Mouse (Mus musculus): ENCODE measurements around the gene Dnajc7. TPM values are rescaled to one million over a fixed set of nuclear protein-coding genes. Genes with fewer than 3 reads are reported as not detected.
"Not testable (repeated sequence)": the region's sequence is repeated elsewhere in the genome, so short reads cannot be mapped to it uniquely, and the experiment has no call there.

Gene Dnajc7
- polyA plus RNA-seq, 1 experiment from 2014 or later: 188 TPM

DNA sequence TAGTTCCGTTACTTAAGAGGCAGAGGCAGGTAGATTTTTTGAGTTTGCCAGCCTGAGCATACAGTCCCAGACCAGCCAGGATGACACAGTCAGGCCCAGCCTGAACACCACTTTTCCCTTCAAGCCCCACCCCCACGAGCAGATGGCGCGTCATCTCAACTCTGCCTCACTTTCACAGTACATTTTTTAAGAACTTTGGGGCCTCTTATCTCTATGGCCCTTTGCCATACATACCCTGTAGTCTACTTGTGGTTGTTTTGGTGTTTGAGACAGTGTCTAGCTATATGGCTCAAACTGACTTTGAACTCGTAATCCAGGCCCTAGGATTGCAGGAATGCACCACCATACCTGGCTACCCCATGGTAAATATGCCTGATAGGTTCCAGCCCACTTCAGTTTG lies 8.1 kb upstream of the Dnajc7 start:
- no peak overlapping the region for H3K4me2 ChIP-seq (replicated peaks)
- H3K9ac ChIP-seq: no peak overlapping the region
- no peak for ATAC-seq
- H3K36me3 ChIP-seq: peaks cover 10% of the 10 kb centered on the region; the same call in 1 of the 2 replicates
- WGBS: 91% methylated on average over 5 of the region's 5 CpGs
- no peaks in the 10 kb centered on the region; the same call in 1 of the 2 replicates for H3K27me3 ChIP-seq (replicated peaks)
- H3K4me3 ChIP-seq (replicated peaks): no peak overlapping the region
- no peaks in the 10 kb centered on the region for H3K9me3 ChIP-seq
- H3K4me1 ChIP-seq (replicated peaks): peaks cover 27% of the 10 kb centered on the region
- H3K27ac ChIP-seq: no peak overlapping the region

DNA sequence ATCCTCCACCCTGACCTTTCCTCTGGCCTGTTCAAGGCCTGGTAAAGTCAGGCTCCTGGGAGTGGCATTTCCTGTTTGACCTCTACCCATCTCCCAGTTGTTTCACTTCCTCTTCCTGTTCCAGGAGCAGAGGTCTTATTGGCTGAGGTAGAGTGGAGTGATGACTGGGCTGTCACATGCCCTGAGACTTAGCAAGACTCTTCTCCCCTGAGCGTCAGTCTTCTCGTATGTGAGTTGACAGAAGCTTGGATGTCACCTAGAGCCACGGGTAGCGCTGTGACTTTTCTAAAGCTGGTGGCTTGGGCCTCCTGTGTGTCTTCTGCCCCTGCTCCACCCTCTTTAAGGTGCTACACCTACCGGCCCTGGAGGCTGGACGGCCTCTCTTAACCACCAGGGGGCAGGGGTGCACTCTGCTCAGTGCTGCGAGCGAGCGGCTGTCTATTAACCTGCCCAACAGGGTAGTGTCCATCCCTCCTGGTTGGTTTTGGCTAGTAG lies 6.8 kb upstream of the Dnajc7 start:
- Histone ChIP-seq H3K27ac (0 out of 2 replicates have a peak overlapping the region, but pooled peaks have one; percentile 44), H3K9ac (no peak overlapping the region), H3K9me3 (no peaks in the 10 kb centered on the region)

DNA sequence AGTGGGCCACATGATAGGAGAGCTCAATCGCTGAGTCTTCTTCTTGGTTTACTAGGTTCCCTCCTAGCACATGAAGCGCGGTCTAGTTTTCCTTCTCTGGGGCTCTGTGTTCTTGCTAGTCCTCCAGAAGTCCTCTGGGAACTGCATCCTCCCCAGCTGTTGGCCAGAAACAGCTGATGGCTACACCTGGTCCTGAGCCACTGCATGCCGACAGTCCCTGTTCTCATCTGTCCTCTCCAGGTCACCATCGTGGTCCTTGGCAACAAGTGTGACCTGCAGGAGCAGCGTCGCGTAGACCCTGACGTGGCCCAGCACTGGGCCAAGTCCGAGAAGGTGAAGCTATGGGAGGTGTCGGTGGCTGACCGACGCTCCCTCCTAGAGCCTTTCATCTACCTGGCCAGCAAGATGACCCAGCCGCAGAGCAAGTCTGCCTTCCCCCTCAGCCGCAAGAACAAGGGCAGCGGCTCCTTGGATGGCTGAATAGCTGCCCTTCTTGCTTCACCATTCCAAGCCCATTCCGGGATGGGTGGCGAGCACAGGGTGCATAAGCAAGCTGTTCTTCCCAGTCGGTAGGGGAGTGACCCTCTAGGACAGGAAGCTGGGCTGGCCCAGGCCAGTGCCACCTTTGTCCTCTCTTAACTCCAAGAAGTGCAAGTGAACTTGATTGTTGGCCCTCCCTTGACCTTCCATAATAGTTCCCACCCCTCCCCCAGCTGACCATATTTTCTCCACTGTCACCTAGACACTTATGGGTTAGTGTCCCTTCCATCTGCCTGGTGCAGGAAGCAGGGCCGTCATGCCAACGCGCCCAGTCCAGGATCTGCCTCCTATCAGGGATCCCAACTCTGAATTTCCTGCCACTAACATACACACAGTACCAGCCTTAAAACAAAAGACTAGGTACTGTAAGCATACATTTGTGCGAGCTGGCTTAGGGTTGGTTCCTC lies 6.1 kb upstream of the Dnajc7 start:
- Histone ChIP-seq H3K4me3 (replicated peaks) (no peak overlapping the region), H3K4me1 (replicated peaks) (peaks cover 27% of the 10 kb centered on the region), H3K36me3 (peaks cover 10% of the 10 kb centered on the region; the same call in 1 of the 2 replicates), H3K9ac (no peak overlapping the region), H3K4me2 (replicated peaks) (no peak overlapping the region), H3K27ac (no peak overlapping the region), H3K9me3 (no peaks in the 10 kb centered on the region), H3K27me3 (replicated peaks) (no peaks in the 10 kb centered on the region; the same call in 1 of the 2 replicates)
- 93% methylated on average over 23 of the region's 23 CpGs for WGBS
- no peak for ATAC-seq

More for the DNA sequence above, 6.8 kb upstream of the Dnajc7 start:
- no peaks in the 10 kb centered on the region; the same call in 1 of the 2 replicates for H3K27me3 ChIP-seq (replicated peaks)
- H3K36me3 ChIP-seq: peaks cover 10% of the 10 kb centered on the region; the same call in 1 of the 2 replicates
- H3K4me2 ChIP-seq (replicated peaks): no peak overlapping the region
- H3K4me3 ChIP-seq (replicated peaks): no peak overlapping the region
- 23% methylated on average over 9 of the region's 9 CpGs for WGBS
- peak; percentile 81 for ATAC-seq
- peaks cover 27% of the 10 kb centered on the region for H3K4me1 ChIP-seq (replicated peaks)

DNA sequence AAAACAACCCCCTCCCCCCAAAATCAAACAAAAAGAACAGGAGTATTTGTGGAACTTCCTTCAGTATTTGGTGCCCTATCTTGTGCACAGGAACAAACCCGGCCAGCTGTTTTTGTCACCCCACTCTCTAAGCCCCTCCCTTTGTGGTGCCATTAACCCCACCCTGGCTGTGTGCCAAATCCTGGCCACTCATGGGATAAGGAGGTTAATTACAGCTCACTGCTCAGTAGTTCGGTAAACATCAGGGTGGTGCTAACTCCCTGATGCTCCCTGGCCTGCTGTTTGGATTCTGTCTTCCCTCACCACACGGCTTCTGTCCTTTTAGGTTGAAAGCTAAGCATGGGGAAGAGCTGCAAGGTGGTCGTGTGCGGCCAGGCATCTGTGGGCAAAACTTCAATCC lies 3.9 kb upstream of the Dnajc7 start:
- Histone ChIP-seq H3K9me3 (no peaks in the 10 kb centered on the region), H3K4me3 (replicated peaks) (peak overlapping the region; percentile 71), H3K27ac (peak overlapping the region; percentile 49), H3K27me3 (replicated peaks) (no peaks in the 10 kb centered on the region; the same call in 1 of the 2 replicates), H3K4me2 (replicated peaks) (peak overlapping the region; percentile 46), H3K9ac (peak overlapping the region; percentile 34; the same call in 1 of the 2 replicates), H3K36me3 (peaks cover 10% of the 10 kb centered on the region; the same call in 1 of the 2 replicates), H3K4me1 (replicated peaks) (peaks cover 29% of the 10 kb centered on the region)
- ATAC-seq: no peak
- 36% methylated on average over 5 of the region's 5 CpGs for WGBS

DNA sequence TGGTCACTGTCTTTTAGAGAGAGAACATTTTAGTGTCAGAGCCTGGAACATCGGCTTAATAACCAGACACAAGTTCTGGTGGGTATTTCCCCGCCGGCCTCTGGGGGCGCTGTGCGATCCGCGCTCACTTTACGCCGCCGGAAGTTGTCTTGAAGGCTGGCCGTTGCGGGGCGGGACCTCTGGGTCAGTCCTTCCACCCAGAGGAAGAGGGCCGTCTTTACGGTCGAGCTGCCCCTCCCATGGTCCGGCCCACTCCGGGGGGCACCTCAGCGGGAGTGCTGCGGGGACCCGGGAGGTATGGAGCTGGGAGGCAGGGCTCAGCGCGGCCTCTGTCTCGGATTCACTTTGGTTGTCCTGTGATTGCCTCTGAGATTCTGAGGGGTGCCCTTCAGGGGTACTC lies 2.7 kb upstream of the Dnajc7 start:
- Histone ChIP-seq H3K9ac (peak overlapping the region; percentile 78), H3K4me3 (replicated peaks) (peak overlapping the region; percentile 71), H3K27ac (peak overlapping the region; percentile 92), H3K4me2 (replicated peaks) (peak overlapping the region; percentile 46), H3K4me1 (replicated peaks) (peaks cover 29% of the 10 kb centered on the region), H3K27me3 (replicated peaks) (no peaks in the 10 kb centered on the region), H3K9me3 (no peaks in the 10 kb centered on the region), H3K36me3 (peaks cover 10% of the 10 kb centered on the region; the same call in 1 of the 2 replicates)
- peak; percentile 81 for ATAC-seq
- WGBS: under 1% methylated on average over 24 of the region's 24 CpGs

DNA sequence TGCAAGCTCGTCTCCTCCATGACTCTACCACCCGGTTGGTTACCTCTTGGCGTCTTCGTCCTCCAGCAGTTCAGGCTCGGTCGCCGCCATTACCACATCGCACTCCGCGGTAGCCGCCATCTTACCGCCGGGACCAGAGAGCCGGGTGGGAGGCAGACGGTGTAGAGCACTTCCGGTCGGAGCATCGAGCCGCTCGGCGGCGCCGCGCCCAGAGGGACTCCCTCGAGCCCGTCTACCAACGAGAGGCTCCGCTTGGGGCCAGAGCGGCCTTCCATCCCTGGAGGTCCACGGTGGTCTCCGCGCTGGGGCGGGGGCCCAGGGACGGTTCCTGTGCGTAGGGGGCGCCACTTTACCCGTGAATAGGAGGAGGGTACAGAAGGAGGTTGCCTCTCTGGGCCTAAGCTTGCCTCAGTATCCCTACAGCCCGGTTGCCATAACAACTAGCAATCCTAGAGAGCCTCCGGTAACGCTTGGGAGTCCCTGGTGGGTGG lies 438 bp downstream of the Dnajc7 start:
- Histone ChIP-seq H3K27me3 (replicated peaks) (no peaks in the 10 kb centered on the region), H3K36me3 (no peaks in the 10 kb centered on the region), H3K4me3 (replicated peaks) (peak overlapping the region; percentile 92), H3K27ac (peak overlapping the region; percentile 92), H3K9me3 (no peaks in the 10 kb centered on the region), H3K9ac (peak overlapping the region; percentile 93), H3K4me2 (replicated peaks) (peak overlapping the region; percentile 86), H3K4me1 (replicated peaks) (peaks cover 22% of the 10 kb centered on the region)
- peak; percentile 95 for ATAC-seq
- WGBS: under 1% methylated on average over 40 of the region's 40 CpGs

DNA sequence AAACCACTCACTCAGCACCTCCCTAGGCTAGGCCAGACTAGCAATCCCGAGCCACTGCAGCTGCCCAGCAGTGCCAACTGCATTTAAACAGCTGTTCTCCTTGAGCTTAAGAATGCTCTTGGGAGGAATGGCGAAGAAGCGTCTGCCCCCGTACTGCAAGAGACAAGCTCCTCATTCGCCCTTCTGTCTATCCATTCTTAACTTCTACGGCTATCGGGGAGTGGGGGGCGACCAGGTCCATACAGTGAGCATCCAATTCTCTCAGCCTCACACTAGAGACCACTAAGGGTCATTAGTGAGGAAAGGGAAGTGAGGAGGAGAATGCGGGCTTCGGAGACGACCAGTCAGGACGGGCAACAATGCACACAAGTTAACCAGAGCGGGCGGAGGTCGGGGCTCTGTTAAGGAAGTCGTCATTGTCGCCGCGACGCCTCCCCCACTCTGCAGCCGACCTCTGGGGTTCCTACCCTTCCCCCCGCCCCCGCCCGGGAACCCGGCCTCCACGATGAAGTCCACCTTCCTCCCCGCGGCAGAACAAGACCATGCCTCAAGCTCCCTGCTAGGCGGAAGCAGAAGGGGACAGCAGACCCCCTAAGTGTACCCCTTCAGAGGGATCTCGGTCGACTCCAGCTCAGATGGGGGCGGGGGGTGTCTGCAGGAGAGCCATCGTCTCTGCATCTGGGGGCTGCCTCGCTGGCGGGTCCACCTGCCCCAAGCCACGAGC lies 1.0 kb downstream of the Dnajc7 start, which contains the start of gene Nkiras2:
Gene Nkiras2, plus strand, starts transcription at position 484 of the 724 bp plus-strand sequence.
- peak within 1 kb of the TSS; percentile 86 for H3K4me2 ChIP-seq (replicated peaks)
- H3K9me3 ChIP-seq: no peaks in the 10 kb centered on the region
- H3K27ac ChIP-seq: peak within 1 kb of the TSS; percentile 92
- no peaks in the 10 kb centered on the region for H3K27me3 ChIP-seq (replicated peaks)
- no peaks in the 10 kb centered on the region for H3K36me3 ChIP-seq
- peaks cover 17% of the 10 kb centered on the region for H3K4me1 ChIP-seq (replicated peaks)
- H3K9ac ChIP-seq: peak within 1 kb of the TSS; percentile 93
- 1% methylated on average over 36 of the region's 36 CpGs for WGBS
- peak within 1 kb of the TSS; percentile 92 for H3K4me3 ChIP-seq (replicated peaks)
- ATAC-seq: peak; percentile 71

DNA sequence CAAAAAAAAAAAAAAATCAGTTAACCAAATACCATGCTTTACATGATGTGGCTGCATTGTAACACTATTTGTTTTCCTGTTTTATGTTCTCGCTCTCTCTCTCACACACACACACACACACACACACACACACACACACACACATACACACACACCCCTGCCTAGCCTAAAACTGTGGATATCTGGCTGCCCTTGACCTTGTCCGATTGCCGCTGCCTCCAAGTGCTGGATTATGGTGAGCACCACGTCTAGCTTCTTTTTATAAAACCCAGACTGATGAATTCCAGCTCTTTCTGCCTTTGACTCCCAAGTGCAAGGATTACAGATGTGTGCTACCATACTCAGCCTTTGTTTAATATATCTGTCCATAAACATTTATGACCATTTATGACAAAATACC lies 2.5 kb downstream of the Dnajc7 start:
- H3K27me3 ChIP-seq (replicated peaks): no peaks in the 10 kb centered on the region
- H3K9me3 ChIP-seq: no peaks in the 10 kb centered on the region
- H3K36me3 ChIP-seq: no peaks in the 10 kb centered on the region
- H3K4me2 ChIP-seq (replicated peaks): peak overlapping the region; percentile 82
- WGBS: 58% methylated on average over 4 of the region's 4 CpGs
- H3K4me3 ChIP-seq (replicated peaks): no peak overlapping the region
- no peak overlapping the region for H3K9ac ChIP-seq
- no peak overlapping the region for H3K27ac ChIP-seq
- ATAC-seq: no peak
- H3K4me1 ChIP-seq (replicated peaks): peaks cover 21% of the 10 kb centered on the region

DNA sequence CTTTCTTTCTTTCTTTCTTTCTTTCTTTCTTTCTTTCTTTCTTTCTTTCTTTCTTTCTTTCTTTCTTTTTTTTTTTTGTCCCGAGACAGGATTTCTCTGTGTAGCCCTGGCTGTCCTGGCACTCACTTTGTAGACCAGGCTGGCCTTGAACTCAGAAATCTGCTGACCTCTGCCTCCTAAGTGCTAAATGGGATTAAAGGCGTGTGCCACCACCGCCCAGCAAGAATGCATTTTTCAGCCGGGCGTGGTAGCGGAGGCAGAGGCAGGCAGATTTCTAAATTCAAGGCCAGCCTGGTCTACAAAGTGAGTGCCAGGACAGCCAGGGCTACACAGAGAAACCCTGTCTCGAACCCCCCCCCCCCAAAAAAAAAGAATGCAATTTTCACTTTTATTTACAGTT lies 3.1 kb downstream of the Dnajc7 start:
- not testable (repeated sequence) for H3K27me3 ChIP-seq (replicated peaks); H3K9me3 ChIP-seq; H3K4me2 ChIP-seq (replicated peaks); ATAC-seq; H3K27ac ChIP-seq; H3K4me3 ChIP-seq (replicated peaks); H3K9ac ChIP-seq; H3K36me3 ChIP-seq
- peaks cover 21% of the 10 kb centered on the region for H3K4me1 ChIP-seq (replicated peaks)
- WGBS: 91% methylated on average over 7 of the region's 7 CpGs

DNA sequence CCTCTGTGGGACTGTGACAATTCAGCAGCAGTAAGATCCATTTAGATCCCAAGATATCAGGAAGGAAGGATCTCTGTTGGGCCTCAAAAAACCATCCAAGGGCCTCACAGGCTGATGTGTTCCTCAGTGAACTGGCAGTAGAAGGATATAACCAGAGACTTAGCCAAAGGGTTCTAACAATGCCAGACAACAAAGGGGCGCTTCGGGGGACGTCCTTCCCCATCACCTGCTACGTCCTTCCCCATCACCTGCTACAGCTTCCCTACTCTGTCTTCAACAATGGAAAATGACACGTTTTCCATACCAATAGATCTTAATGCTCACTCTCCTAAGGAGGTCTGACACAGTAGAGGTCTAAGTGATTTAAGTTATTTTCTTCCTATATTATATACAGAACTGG lies 3.6 kb downstream of the Dnajc7 start:
- Histone ChIP-seq H3K36me3 (no peaks in the 10 kb centered on the region), H3K9ac (no peak overlapping the region), H3K4me3 (replicated peaks) (no peak overlapping the region), H3K27ac (no peak overlapping the region), H3K4me1 (replicated peaks) (peaks cover 21% of the 10 kb centered on the region), H3K9me3 (no peaks in the 10 kb centered on the region), H3K4me2 (replicated peaks) (no peak overlapping the region), H3K27me3 (replicated peaks) (no peaks in the 10 kb centered on the region)
- ATAC-seq: no peak
- WGBS: 92% methylated on average over 5 of the region's 5 CpGs

DNA sequence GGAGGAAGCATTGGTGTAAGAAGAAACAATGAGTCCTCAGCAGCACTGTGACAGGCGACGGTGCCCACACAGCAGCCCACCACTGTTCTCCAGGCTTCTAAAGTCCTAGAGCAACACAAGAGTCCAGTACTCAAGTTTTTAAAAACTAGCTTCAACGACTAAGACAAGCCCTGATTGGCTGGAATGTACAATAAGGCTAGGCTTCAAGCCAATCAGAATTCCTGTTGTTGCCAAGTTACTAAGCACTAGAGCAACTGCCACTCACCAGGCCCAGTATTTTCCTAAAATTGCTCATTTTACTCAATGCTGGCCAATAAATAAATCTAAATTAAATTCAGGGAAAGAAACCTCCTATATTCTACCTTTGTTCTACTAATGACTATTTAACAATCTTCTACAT lies 6.7 kb downstream of the Dnajc7 start:
- Histone ChIP-seq H3K27ac (0 out of 2 replicates have a peak overlapping the region, but pooled peaks have one; percentile 9), H3K4me1 (replicated peaks) (peaks cover 21% of the 10 kb centered on the region), H3K4me3 (replicated peaks) (no peak overlapping the region), H3K9ac (no peak overlapping the region), H3K9me3 (no peaks in the 10 kb centered on the region), H3K4me2 (replicated peaks) (no peak overlapping the region), H3K36me3 (no peaks in the 10 kb centered on the region), H3K27me3 (replicated peaks) (no peaks in the 10 kb centered on the region)
- WGBS: 86% methylated on average over 3 of the region's 3 CpGs
- ATAC-seq: no peak

DNA sequence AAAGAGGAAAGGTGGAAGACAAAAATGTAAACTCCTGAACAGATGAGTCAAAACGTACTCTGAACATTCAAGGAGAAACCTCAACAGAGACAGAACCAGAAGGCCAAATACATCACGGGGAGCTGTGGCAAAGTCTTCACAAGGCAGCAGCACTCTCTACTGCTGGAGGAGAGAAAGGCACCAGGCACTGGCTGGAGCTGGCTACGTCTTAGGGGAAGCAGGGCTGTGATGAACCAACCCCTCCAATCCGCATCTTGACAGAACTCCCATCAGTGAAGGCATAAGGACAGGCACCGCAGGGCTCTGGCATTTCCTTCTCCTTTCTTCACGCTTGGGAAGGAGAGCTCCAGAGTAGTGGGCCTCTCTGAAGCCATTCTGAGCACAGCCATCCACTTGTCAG lies 8.3 kb downstream of the Dnajc7 start:
- no peak overlapping the region for H3K9ac ChIP-seq
- H3K4me1 ChIP-seq (replicated peaks): peaks cover 13% of the 10 kb centered on the region; the same call in 1 of the 2 replicates
- H3K9me3 ChIP-seq: no peaks in the 10 kb centered on the region
- no peaks in the 10 kb centered on the region for H3K27me3 ChIP-seq (replicated peaks)
- no peak overlapping the region for H3K4me3 ChIP-seq (replicated peaks)
- no peak for ATAC-seq
- no peak overlapping the region for H3K4me2 ChIP-seq (replicated peaks)
- WGBS: 81% methylated on average over 6 of the region's 6 CpGs
- H3K36me3 ChIP-seq: no peaks in the 10 kb centered on the region
- no peak overlapping the region for H3K27ac ChIP-seq

All from intestine, embryonic 15.5 days (tissue).